In the genomic region with DNA sequence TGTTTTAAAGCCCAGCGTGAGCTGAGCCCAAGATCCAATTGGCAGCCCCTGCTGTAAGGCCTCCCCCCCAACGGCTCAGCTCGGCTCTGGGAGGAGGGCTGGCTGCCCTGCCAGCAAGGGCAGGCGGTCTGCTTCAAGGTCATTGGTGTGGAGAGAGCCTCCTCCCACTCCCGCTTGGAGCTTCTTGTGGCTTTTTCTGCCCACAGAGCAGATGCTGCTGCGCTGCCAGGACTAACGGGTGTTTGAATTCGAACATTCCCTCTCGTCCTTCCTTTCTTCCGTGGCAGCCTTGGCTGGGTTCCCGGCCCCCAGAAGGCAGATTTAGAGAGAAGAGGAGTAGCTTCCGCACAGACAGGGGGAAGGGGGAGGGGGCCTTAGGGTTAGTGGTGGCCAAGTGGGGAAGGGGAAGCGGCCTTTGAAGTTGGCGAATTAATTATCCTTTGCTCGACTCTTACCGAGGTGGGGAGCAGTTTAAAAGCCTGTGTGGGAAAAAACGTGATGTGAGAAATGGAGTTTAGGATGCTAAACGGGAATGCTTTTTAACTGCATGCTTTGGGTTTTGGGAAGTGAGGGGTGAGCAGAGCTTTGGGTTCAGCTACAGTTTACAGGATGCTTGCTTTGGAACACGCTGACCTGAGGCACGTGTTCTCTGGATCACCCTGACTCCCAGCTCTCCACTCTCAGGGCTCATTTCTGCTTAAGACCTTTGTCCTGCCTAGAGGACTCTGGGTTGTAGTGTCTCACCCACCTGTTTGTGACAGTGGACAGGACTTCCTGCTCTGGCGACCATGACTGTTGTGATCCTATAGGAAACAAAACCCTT, we compare ENCODE assay signal across 8 mouse cellular contexts.
DNase-seq lines count a peak whose midpoint lies in the region; ATAC-seq and TF ChIP-seq lines count a peak whose summit lies in the region.

No protein-coding gene starts in this region.

- no peak for TF ChIP-seq EP300 in stomach, postnatal 0 days (optimal IDR thresholded peaks at IDR 0.05)

- H3K36me3 ChIP-seq in intestine, embryonic 16.5 days (ENCODE audit: control insufficient read depth, insufficient read depth, low read length) = no peaks in the 10 kb centered on the region
- no peaks in the 10 kb centered on the region for H3K36me3 ChIP-seq in limb, embryonic 12.5 days
- H3K36me3 ChIP-seq in midbrain, embryonic 15.5 days (replicated peaks) = no peaks in the 10 kb centered on the region
- no peaks in the 10 kb centered on the region for H3K36me3 ChIP-seq in stomach, postnatal 0 days (ENCODE audit: control insufficient read depth, insufficient read depth, low read length)

- no peak overlapping the region for H3K4me3 ChIP-seq in intestine, embryonic 16.5 days (ENCODE audit: low read length)
- H3K4me3 ChIP-seq in limb, embryonic 12.5 days (replicated peaks) = peak overlapping the region; percentile 20
- no peak overlapping the region for H3K4me3 ChIP-seq in midbrain, embryonic 15.5 days
- 0 out of 2 replicates have a peak overlapping the region, but pooled peaks have one; percentile 4 for H3K4me3 ChIP-seq in stomach, postnatal 0 days (ENCODE audit: low read depth, low read length)

- peak; percentile 36 to 51 for DNase-seq in heart, adult 18-20 months
- DNase-seq in heart, postnatal 25 days (ENCODE audit: low spot score) = no peak
- DNase-seq in cerebellum, postnatal 4 days (ENCODE audit: low spot score in 2 of 2) = peak; percentile 64 to 91
- peak; percentile 20 for DNase-seq in gastrocnemius, postnatal 14 days
- peak; percentile 30 for DNase-seq in stomach, postnatal 0 days (ENCODE audit: low spot score)

- 5% methylated on average over 21 of the region's 21 CpGs for WGBS in intestine, embryonic 16.5 days
- WGBS in limb, embryonic 12.5 days = 3% methylated on average over 21 of the region's 21 CpGs
- 2% methylated on average over 21 of the region's 21 CpGs for WGBS in midbrain, embryonic 15.5 days
- WGBS in stomach, postnatal 0 days = 7% methylated on average over 21 of the region's 21 CpGs

- H3K27me3 ChIP-seq in intestine, embryonic 16.5 days (replicated peaks; ENCODE audit: control insufficient read depth, insufficient read depth, low read length) = no peaks in the 10 kb centered on the region
- no peaks in the 10 kb centered on the region for H3K27me3 ChIP-seq in limb, embryonic 12.5 days
- no peaks in the 10 kb centered on the region for H3K27me3 ChIP-seq in midbrain, embryonic 15.5 days (replicated peaks)
- no peaks in the 10 kb centered on the region for H3K27me3 ChIP-seq in stomach, postnatal 0 days (ENCODE audit: control insufficient read depth, insufficient read depth, low read length)

- TF ChIP-seq CTCF in stomach, postnatal 0 days (IDR thresholded peaks at IDR 0.05; ENCODE audit: low read depth) = no peak

- peaks cover 11% of the 10 kb centered on the region; the same call in 1 of the 2 replicates for H3K4me1 ChIP-seq in intestine, embryonic 16.5 days (ENCODE audit: control insufficient read depth, insufficient read depth, low read length)
- H3K4me1 ChIP-seq in limb, embryonic 12.5 days (replicated peaks) = peaks cover 14% of the 10 kb centered on the region
- peaks cover 36% of the 10 kb centered on the region for H3K4me1 ChIP-seq in midbrain, embryonic 15.5 days
- H3K4me1 ChIP-seq in stomach, postnatal 0 days (replicated peaks; ENCODE audit: control insufficient read depth, insufficient read depth) = 0 out of 2 replicates have a peak, but pooled peaks cover 3% of the 10 kb centered on the region

- ATAC-seq in intestine, embryonic 16.5 days = peak; percentile 77
- ATAC-seq in limb, embryonic 12.5 days (ENCODE audit: insufficient number of reproducible peaks, insufficient read depth, low FRiP score, low TSS enrichment, low read depth) = peak; percentile 54; the same call in 1 of the 2 replicates
- ATAC-seq in midbrain, embryonic 15.5 days (replicated peaks) = peak; percentile 87
- ATAC-seq in stomach, postnatal 0 days (ENCODE audit: low FRiP score, low TSS enrichment) = peak; percentile 42; the same call in 1 of the 2 replicates

- H3K4me2 ChIP-seq in intestine, embryonic 16.5 days (ENCODE audit: low read depth, low read length) = peak overlapping the region; percentile 45
- peak overlapping the region; percentile 52 for H3K4me2 ChIP-seq in limb, embryonic 12.5 days
- H3K4me2 ChIP-seq in midbrain, embryonic 15.5 days = peak overlapping the region; percentile 40
- peak overlapping the region; percentile 39 for H3K4me2 ChIP-seq in stomach, postnatal 0 days (replicated peaks; ENCODE audit: low read depth)

- no peaks in the 10 kb centered on the region for H3K9me3 ChIP-seq in intestine, embryonic 16.5 days (ENCODE audit: control insufficient read depth, low read length)
- no peaks in the 10 kb centered on the region for H3K9me3 ChIP-seq in limb, embryonic 12.5 days
- H3K9me3 ChIP-seq in midbrain, embryonic 15.5 days = no peaks in the 10 kb centered on the region
- no peaks in the 10 kb centered on the region for H3K9me3 ChIP-seq in stomach, postnatal 0 days (ENCODE audit: control insufficient read depth, low read length)

- peak overlapping the region; percentile 58 for H3K27ac ChIP-seq in intestine, embryonic 16.5 days (ENCODE audit: low read length)
- peak overlapping the region; percentile 69 for H3K27ac ChIP-seq in limb, embryonic 12.5 days
- peak overlapping the region; percentile 76 for H3K27ac ChIP-seq in midbrain, embryonic 15.5 days
- peak overlapping the region; percentile 56; the same call in 1 of the 2 replicates for H3K27ac ChIP-seq in stomach, postnatal 0 days (replicated peaks)

- H3K9ac ChIP-seq in intestine, embryonic 16.5 days (ENCODE audit: low read depth, low read length) = no peak overlapping the region
- no peak overlapping the region for H3K9ac ChIP-seq in limb, embryonic 12.5 days (replicated peaks)
- peak overlapping the region; percentile 15; the same call in 1 of the 2 replicates for H3K9ac ChIP-seq in midbrain, embryonic 15.5 days
- no peak overlapping the region for H3K9ac ChIP-seq in stomach, postnatal 0 days (ENCODE audit: low read length)

- intact Hi-C loops in heart, postnatal 25 days (cut with DNase I) = no loop called here
- intact Hi-C loops in gastrocnemius, postnatal 14 days (cut with DNase I; ENCODE audit: low total_unique reads) = no loop called here

Comparison
In these comparisons a context has a peak if more than half of its experiments do, and no peak if none do; other contexts are left out.
1. H3K4me3 ChIP-seq: peak in limb, embryonic 12.5 days (single experiment) and stomach, postnatal 0 days (single experiment); none in intestine, embryonic 16.5 days (single experiment) and midbrain, embryonic 15.5 days (single experiment).
2. Peak in every context shown above with its lines, with median percentiles within 50 percentile points of each other: ATAC-seq, H3K27ac ChIP-seq and H3K4me2 ChIP-seq.